Mouse (Mus musculus): ENCODE data around the gene Shank2.

DNA sequence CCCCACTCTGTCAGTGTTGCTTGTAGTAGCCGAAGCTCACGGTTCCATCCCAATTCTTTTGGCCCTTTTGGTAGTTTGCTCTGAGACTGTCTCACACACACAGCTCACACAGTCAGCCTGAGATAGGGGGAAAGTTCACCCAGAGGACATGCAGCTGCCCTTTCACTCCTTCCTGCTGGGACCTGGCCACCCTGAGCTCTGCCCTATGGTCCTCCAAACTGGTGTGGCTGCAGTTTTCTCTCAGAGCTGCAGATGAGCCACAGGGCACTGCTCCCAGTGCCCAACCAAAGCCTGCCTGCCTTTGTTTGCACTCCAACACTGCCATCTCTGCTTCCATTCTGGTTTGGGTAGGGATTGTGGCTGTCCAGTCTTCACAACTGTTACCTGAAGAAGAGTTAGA, 388.0 kb downstream of the Shank2 start:
- TF ChIP-seq CTCF (IDR thresholded peaks at IDR 0.05; ENCODE audit: control insufficient read depth, insufficient read depth, insufficient read length) (no peak), MYOG (IDR thresholded peaks at IDR 0.05; ENCODE audit: control insufficient read depth, extremely low read depth, insufficient read length) (no peak), MYOD1 (IDR thresholded peaks at IDR 0.05; ENCODE audit: control insufficient read depth, insufficient read length, low read depth) (no peak), USF1 (IDR thresholded peaks at IDR 0.05; ENCODE audit: low read depth) (no peak), CEBPB (IDR thresholded peaks at IDR 0.05; ENCODE audit: low read depth) (no peak)
